Mouse (Mus musculus): ENCODE measurements around the gene Oas1c.

DNA sequence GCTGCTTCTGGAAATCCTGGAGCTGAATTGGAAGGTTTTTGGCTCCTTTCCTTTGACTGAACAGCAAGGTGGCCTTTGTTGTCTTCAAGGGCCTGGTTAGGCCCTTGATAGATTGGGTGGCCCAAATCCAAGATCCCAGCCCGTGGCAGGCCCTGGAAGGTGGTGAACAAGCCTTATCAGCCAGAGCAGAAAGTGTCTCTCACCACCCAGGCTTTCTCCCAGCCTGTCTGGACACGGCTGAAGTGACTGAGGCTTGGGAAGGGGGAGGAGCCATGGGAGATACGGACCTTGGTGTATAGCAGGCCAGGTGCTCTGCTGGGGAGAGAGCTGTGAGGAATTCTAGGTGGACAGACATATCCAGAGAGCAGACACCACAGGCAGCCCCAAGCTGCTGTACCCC, 42.9 kb downstream of the Oas1c start:
- TF ChIP-seq POLR2AphosphoS5 (IDR thresholded peaks at IDR 0.05; ENCODE audit: insufficient replicate concordance, low read depth, low read length) (no peak), CTCF (IDR thresholded peaks at IDR 0.05; ENCODE audit: low read depth, low read length) (no peak)
